Mouse (Mus musculus) large intestine, adult 2 months (tissue): ENCODE results near the gene Gtf2h3. TPM values are rescaled to one million over a fixed set of nuclear protein-coding genes. Genes with fewer than 3 reads are reported as not detected.
"Not testable (repeated sequence)": the region's sequence is repeated elsewhere in the genome, so short reads cannot be mapped to it uniquely, and the experiment has no call there.

ENCODE experiments used
- DNase-seq: peaks from one replicate; pipeline ENCODE4 v3.0.0-alpha.2; 2012; ENCODE audit warnings: low read depth, low spot score
- WGBS: fragments of 180-500 bp; shearing (Covaris S2); methylation state at CpG from one replicate; pipeline ENCODE4 v1.1.7; 2018; 5-methylcytosine and 5-hydroxymethylcytosine counted together
- polyA plus RNA-seq: library from polyadenylated mRNA; depleted of rRNA; stranded (reverse); fragments of >200 nt; gene quantifications from 2 replicates; pipeline ENCODE4 v1.2.3, GENCODE M21; 2012

The Gtf2h3 gene
- polyA plus RNA-seq, 1 experiment: 38.3 TPM

GRCm38 (mm10) chr5:124553607-124554006, 25.3 kb upstream of the Gtf2h3 start:
- no peak for DNase-seq
- WGBS: 48% methylated on average over 6 of the region's 6 CpGs

GRCm38 (mm10) chr5:124555145-124555544, 23.8 kb upstream of the Gtf2h3 start:
- 60% methylated on average over 1 of the region's 1 CpGs for WGBS
- DNase-seq: no peak

- DNase-seq: no peak
- 60% methylated on average over 12 of the region's 12 CpGs for WGBS
Observed at GRCm38 (mm10) chr5:124571068-124571467, 7.9 kb upstream of the Gtf2h3 start.

GRCm38 (mm10) chr5:124575467-124575866, 3.5 kb upstream of the Gtf2h3 start:
- WGBS: 39% methylated on average over 7 of the region's 7 CpGs
- peak; percentile 84 for DNase-seq

- 74% methylated on average over 5 of the region's 5 CpGs for WGBS
- no peak for DNase-seq
Observed at GRCm38 (mm10) chr5:124582515-124582914, 3.6 kb downstream of the Gtf2h3 start.

GRCm38 (mm10) chr5:124592768-124593167, 13.8 kb downstream of the Gtf2h3 start:
- WGBS: 98% methylated on average over 3 of the region's 3 CpGs

GRCm38 (mm10) chr5:124598224-124599174, 19.6 kb downstream of the Gtf2h3 start:
- peak; percentile 96 for DNase-seq
- WGBS: 9% methylated on average over 30 of the region's 30 CpGs

More at GRCm38 (mm10) chr5:124592768-124593167, 13.8 kb downstream of the Gtf2h3 start:
- DNase-seq: no peak

- DNase-seq: not testable (repeated sequence)
- 62% methylated on average over 8 of the region's 8 CpGs for WGBS
Observed at GRCm38 (mm10) chr5:124599726-124600125, 20.8 kb downstream of the Gtf2h3 start.

GRCm38 (mm10) chr5:124602349-124602748, 23.4 kb downstream of the Gtf2h3 start:
- WGBS: 63% methylated on average over 5 of the region's 5 CpGs
- no peak for DNase-seq

- WGBS: 85% methylated on average over 4 of the region's 4 CpGs
- no peak for DNase-seq
Observed at GRCm38 (mm10) chr5:124604296-124604695, 25.4 kb downstream of the Gtf2h3 start.

GRCm38 (mm10) chr5:124605041-124605622, 26.2 kb downstream of the Gtf2h3 start:
- DNase-seq: no peak

GRCm38 (mm10) chr5:124610965-124611364, 32.0 kb downstream of the Gtf2h3 start:
- WGBS: 81% methylated on average over 10 of the region's 10 CpGs
- DNase-seq: no peak

More at GRCm38 (mm10) chr5:124605041-124605622, 26.2 kb downstream of the Gtf2h3 start:
- WGBS: 62% methylated on average over 17 of the region's 17 CpGs

GRCm38 (mm10) chr5:124614709-124615108, 35.8 kb downstream of the Gtf2h3 start:
- DNase-seq: no peak
- 24% methylated on average over 11 of the region's 11 CpGs for WGBS

- DNase-seq: no peak
- WGBS: 86% methylated on average over 10 of the region's 10 CpGs
Observed at GRCm38 (mm10) chr5:124618711-124619110, 39.8 kb downstream of the Gtf2h3 start.

- WGBS: 73% methylated on average over 13 of the region's 13 CpGs
- no peak for DNase-seq
Observed at GRCm38 (mm10) chr5:124621362-124621761, 42.4 kb downstream of the Gtf2h3 start.

- 83% methylated on average over 15 of the region's 15 CpGs for WGBS
Observed at GRCm38 (mm10) chr5:124622890-124623289, 44.0 kb downstream of the Gtf2h3 start.

GRCm38 (mm10) chr5:124624291-124624690, 45.4 kb downstream of the Gtf2h3 start:
- no peak for DNase-seq
- WGBS: 87% methylated on average over 9 of the region's 9 CpGs

More at GRCm38 (mm10) chr5:124622890-124623289, 44.0 kb downstream of the Gtf2h3 start:
- no peak for DNase-seq

GRCm38 (mm10) chr5:124628448-124629363, 49.8 kb downstream of the Gtf2h3 start, which contains the start of gene Atp6v0a2:
Gene Atp6v0a2, plus strand, starts transcription at chr5:124628576.
- WGBS: 1% methylated on average over 57 of the region's 58 CpGs
- no peak for DNase-seq

GRCm38 (mm10) chr5:124629641-124630040, 50.7 kb downstream of the Gtf2h3 start:
- no peak for DNase-seq
- 2% methylated on average over 11 of the region's 11 CpGs for WGBS
